Mouse (Mus musculus) liver, adult 2 months (tissue): Measurements from ENCODE around the gene Cdkn2d.

Experiments used
- CTCF ChIP-seq: fragments of 200-500 bp; IDR thresholded peaks from 2 replicates; pipeline ENCODE4 v1.5.1; 2011; ENCODE audit warnings: low read depth, low read length, control low read depth
- POLR2A ChIP-seq: fragments of 200-500 bp; IDR thresholded peaks from 2 replicates; pipeline ENCODE4 v1.6.1; 2011; ENCODE audit warnings: low read length, control low read depth; ENCODE audit not compliant: insufficient read depth; ENCODE audit errors: extremely low read depth

- peak; percentile 95 for TF ChIP-seq CTCF
- TF ChIP-seq POLR2A: no peak
Observed at GRCm38 (mm10) chr9:21313394-21313793, 22.2 kb upstream of the Cdkn2d start.
